ENCODE assay signal across 19 mouse cellular contexts in the genomic region with DNA sequence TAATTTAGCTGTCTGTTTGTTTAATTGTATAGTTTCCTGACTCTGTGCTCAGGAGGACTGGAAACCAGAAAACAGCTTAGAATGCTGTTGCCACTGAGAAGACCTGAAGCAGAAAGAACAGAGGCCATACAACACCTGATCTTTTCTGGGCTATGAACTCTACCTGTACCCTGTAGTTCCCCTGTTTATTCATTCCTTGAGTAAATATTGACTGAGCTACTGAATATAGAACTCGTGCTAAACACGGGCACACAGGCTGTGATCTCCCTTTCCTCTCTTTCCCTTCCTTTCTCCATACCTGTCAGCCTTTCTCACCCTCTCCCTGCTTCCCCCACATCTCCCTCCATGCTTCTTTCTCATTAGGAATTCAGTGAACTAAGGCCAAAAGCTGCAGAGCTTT.
"Had no signal": no experiment of that assay in that cellular context is flagged by ENCODE, and none has a peak within 500 bp of the region (broad histone marks: within the 10 kb centered on the region; RNA-seq: fewer than 3 reads in every experiment).

No protein-coding gene starts in this region.

- DNase-seq: kidney, adult 2 months; kidney, postnatal 14 days; lung, adult 2 months; retina, postnatal 1 day; right cerebral cortex, postnatal 4 days; spleen, adult 18-20 months; thymus, adult 18-20 months; thymus, postnatal 14 days had no signal

- H3K9me3 ChIP-seq: hindbrain, embryonic 12.5 days; kidney, embryonic 15.5 days; limb, embryonic 10.5 days; megakaryocyte, embryonic 14.5 days; midbrain, embryonic 15.5 days; neural tube, embryonic 12.5 days had no signal

- H3K4me1 ChIP-seq: megakaryocyte, embryonic 14.5 days; neural tube, embryonic 12.5 days had no signal

- H3K36me3 ChIP-seq: hindbrain, embryonic 12.5 days; kidney, embryonic 15.5 days; limb, embryonic 10.5 days; midbrain, embryonic 15.5 days; neural tube, embryonic 12.5 days had no signal

- H3K4me2 ChIP-seq: hindbrain, embryonic 12.5 days; kidney, embryonic 15.5 days; midbrain, embryonic 11.5 days; midbrain, embryonic 15.5 days; neural tube, embryonic 12.5 days had no signal

- H3K27me3 ChIP-seq: hindbrain, embryonic 12.5 days; kidney, embryonic 15.5 days; midbrain, embryonic 15.5 days; neural tube, embryonic 12.5 days had no signal

- H3K4me3 ChIP-seq: hindbrain, embryonic 12.5 days; kidney, embryonic 15.5 days; left cerebral cortex, adult 2 months; limb, embryonic 10.5 days; megakaryocyte, embryonic 14.5 days; midbrain, embryonic 15.5 days; neural tube, embryonic 12.5 days had no signal

- ATAC-seq: hindbrain, embryonic 16.5 days; inflammation-experienced regulatory T-cells, adult 6 months; midbrain, embryonic 15.5 days had no signal

- H3K27ac ChIP-seq: hindbrain, embryonic 12.5 days; kidney, embryonic 15.5 days; left cerebral cortex, adult 2 months; limb, embryonic 10.5 days; macrophage; midbrain, embryonic 15.5 days; neural tube, embryonic 12.5 days had no signal

- H3K9ac ChIP-seq: hindbrain, embryonic 12.5 days; kidney, embryonic 15.5 days; midbrain, embryonic 15.5 days; neural tube, embryonic 12.5 days had no signal
